Mouse (Mus musculus): ENCODE data around the gene Zfp423.

DNA sequence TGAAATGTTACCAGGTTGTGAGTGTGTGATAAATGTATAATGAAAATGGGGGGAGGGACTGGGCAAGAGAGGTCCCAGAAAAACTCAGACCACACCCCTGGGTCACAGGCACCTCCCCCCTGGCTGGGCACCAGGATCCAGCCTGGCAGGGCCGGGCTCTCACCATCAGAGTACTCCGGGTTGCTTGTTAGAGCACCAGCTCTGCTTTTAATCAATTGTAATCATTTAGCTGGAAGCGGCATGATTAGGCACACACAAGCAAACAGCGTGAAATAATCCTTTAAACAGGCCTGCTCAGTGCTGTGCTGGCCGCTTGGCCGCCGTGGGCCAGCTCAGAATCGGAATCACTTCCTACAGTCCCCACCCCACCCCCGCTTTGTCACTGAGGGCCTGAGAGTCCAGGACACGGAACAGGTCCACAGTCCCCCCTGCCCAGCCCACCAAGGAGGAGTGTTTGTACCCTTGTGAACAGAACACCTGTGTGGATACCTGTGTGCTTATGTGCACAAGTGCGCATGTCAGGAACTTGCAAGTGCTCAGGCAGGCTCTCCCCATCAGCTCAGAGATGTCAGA is 279.9 kb downstream of the Zfp423 start:
- no peak for TF ChIP-seq POLR2A (IDR thresholded peaks at IDR 0.05; ENCODE audit: control insufficient read depth, extremely low read depth, insufficient read depth, low read length, poor library complexity)
- TF ChIP-seq CTCF (IDR thresholded peaks at IDR 0.05; ENCODE audit: borderline replicate concordance, control insufficient read depth, extremely low read depth, insufficient read depth, low read length, poor library complexity), result no peak
